Mouse (Mus musculus): ENCODE measurements around the gene Limd1. TPM values are rescaled to one million over a fixed set of nuclear protein-coding genes. Genes with fewer than 3 reads are reported as not detected.
A peak's percentile ranks its signal among the peaks of the same experiment; 100 is the strongest.

Gene Limd1
- total RNA-seq, 2 experiments from 2014 or later, result 24.7 to 36.9 TPM

- DNase-seq (ENCODE audit: low spot score in 2 of 2), result no peak
Observed at GRCm38 (mm10) chr9:123480253-123480921, 1.9 kb downstream of the Limd1 start.

GRCm38 (mm10) chr9:123481136-123481535, 2.6 kb downstream of the Limd1 start:
- DNase-seq (ENCODE audit: low spot score in 2 of 2), result no peak

- no peak for DNase-seq (ENCODE audit: low spot score in 2 of 2)
Observed at GRCm38 (mm10) chr9:123483598-123483997, 5.1 kb downstream of the Limd1 start.

- no peak for DNase-seq (ENCODE audit: low spot score in 2 of 2)
Observed at GRCm38 (mm10) chr9:123484830-123485229, 6.3 kb downstream of the Limd1 start.

DNA sequence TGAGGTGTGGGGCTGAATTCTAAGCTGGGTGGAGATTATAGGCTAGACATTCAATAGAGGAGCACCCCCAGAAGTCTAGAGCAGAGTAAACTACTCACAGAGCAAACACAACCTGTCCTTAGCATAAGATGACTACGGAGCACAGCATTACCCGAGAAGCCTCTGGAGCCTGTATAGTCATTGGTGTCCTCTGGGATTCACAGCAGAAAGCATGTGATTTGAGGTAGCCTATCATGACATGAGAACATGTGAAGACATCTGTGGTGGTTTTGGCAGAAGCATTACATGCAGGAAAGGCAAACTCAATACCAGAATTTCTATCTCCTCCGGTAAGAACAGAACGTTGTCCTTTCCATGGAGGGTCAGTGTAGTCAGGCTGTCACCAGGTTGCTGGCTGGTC, 7.1 kb downstream of the Limd1 start:
- DNase-seq (ENCODE audit: low spot score in 2 of 2), result no peak

DNA sequence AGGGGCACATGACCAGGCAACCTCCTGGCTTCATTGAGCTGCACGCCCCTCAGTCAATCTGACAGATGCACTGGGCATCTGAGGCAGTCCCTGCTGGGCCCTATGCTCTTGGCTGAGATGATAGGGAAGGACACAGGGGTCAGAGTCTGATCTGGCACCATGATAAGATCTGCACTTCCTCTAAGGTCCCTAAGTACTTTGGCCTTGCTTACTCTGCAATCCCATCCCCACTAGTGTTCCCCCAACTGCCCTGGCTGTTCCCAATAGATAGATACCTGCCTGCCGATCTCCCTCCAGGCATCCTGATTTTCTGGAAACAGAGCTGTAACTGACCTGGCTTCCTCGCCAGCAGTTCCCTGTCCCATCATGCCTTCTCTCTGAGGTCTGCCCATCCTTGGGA, 8.1 kb downstream of the Limd1 start:
- no peak for DNase-seq (ENCODE audit: low spot score in 2 of 2)

- DNase-seq (ENCODE audit: low spot score in 2 of 2), result no peak
Observed at GRCm38 (mm10) chr9:123489073-123489472, 10.6 kb downstream of the Limd1 start.

- no peak for DNase-seq (ENCODE audit: low spot score in 2 of 2)
Observed at GRCm38 (mm10) chr9:123489727-123490343, 11.3 kb downstream of the Limd1 start.

DNA sequence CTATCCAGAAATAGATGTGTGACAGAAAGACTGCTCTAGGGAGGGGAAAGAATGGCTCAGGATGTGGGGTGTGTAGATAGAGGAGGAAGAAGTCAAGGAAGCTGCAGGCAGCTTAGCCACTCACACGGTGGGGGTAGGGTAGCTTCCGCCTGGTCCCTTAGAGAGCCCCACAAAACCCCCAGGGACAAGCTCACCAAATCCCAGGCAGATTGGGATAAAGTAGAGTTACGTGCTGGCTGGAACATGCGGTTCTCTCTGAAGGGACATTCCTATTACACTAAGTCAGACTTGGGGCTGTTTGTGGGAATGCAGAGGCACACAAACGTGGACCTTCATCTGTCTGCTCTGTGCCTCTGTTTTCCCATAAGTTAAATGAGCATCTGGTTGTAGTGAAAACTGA, 12.4 kb downstream of the Limd1 start:
- no peak for DNase-seq (ENCODE audit: low spot score in 2 of 2)

DNA sequence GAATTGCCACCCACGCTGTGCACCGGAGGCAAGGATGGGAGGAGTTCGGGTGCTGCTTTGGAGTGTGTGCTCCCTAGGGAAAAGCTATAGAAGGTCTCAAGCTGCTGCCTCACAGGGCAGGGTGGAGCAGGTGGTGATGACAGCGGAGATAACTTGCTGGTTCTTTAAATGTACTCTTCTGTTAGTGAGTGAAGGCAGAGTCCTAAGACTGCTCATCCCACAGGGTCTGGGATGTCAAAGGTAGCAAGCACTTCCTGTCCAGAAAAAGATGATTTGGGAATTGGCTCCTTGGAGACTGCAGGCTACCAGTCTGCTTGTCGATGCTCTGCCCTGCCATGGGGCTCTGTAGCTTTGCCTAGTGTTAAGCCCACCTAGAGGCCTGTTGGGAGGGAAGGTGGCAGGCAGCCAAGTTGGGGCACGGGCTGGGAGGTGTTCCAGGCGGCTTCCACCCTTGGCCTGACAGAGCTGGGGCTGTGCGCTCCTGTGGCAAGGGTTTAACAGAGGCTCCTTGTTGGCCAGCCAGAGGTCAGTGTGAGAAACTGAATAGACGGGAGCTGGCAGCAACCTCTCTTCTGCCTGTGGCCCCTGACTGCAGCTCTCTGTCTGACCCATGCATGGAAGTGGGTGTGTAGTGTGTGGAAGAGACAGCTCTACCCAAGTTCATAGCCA, 13.5 kb downstream of the Limd1 start:
- DNase-seq (ENCODE audit: low spot score in 2 of 2), result no peak

GRCm38 (mm10) chr9:123496665-123497064, 18.2 kb downstream of the Limd1 start:
- no peak for DNase-seq (ENCODE audit: low spot score in 2 of 2)

DNA sequence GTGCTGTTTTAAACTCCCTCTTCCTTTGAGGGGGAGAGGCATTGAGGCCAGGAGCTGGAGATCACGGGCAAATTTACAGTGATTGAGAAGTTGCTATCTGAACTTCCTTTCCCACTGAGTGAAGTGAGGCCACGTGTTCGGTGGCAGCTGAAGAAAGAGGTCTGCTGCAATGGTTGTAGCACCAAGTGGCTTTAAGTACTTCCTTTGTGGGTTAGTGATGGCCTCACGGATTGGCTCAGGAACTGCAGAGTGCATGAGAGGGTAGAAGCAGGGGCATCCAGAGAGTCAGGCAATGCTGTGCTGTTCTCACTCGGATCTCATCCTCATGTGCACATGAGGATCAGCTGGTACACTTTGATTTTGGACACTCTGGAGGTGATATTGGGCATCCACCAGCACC, 19.4 kb downstream of the Limd1 start:
- DNase-seq (ENCODE audit: low spot score in 2 of 2), result no peak

GRCm38 (mm10) chr9:123500480-123500879, 22.0 kb downstream of the Limd1 start:
- DNase-seq (ENCODE audit: low spot score in 2 of 2), result no peak

- no peak for DNase-seq (ENCODE audit: low spot score in 2 of 2)
Observed at GRCm38 (mm10) chr9:123503171-123503834, 24.8 kb downstream of the Limd1 start.

DNA sequence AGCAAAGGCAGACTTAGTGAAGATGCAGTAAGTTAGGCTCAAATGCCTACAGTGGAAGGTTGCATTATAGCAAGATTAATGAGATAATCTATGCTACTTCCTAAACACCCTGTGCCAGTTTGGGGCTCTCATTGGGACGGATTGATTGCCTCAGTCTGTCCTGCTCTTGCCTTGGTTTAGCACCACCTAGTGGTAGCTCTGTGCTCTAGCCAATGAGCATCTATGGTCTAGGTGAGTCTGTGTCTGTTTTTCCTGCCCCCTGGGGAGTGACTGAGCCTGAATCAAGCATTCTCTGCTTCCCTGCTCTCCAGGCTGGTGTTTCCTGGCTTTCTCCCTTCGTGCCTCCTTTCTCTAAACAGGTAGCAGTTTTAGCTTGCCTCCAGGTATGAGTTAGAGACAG, 25.8 kb downstream of the Limd1 start:
- peak in 1 of 2 experiments; percentile 46 for DNase-seq (ENCODE audit: low spot score in 2 of 2)

- DNase-seq (ENCODE audit: low spot score in 2 of 2), result no peak
Observed at GRCm38 (mm10) chr9:123505598-123505997, 27.1 kb downstream of the Limd1 start.

GRCm38 (mm10) chr9:123506270-123507146, 28.0 kb downstream of the Limd1 start:
- DNase-seq (ENCODE audit: low spot score in 2 of 2), result no peak

DNA sequence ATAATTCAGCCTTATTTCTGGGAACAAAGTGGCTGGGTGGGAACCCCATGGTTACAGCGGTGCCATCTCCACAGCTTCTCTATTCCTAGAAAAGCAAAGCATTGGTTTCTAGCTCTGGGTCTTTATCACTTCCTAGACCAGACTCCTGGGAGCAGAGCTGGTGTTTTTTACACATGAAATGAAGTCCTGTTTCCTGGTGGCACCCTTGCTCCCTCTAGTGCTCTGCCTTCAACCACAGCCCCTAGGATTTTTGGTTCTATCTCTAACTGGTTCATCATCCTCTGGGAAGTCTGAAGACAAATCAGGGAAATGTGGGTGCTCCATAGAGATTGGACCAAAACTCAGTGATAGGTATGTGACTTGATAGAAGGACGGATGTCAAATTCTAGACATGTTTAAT, 28.9 kb downstream of the Limd1 start:
- no peak for DNase-seq (ENCODE audit: low spot score in 2 of 2)

GRCm38 (mm10) chr9:123508986-123509385, 30.5 kb downstream of the Limd1 start:
- no peak for DNase-seq (ENCODE audit: low spot score in 2 of 2)

- DNase-seq (ENCODE audit: low spot score in 2 of 2), result no peak
Observed at GRCm38 (mm10) chr9:123509638-123510604, 31.4 kb downstream of the Limd1 start.

Data from adrenal gland, adult 18-20 months (tissue).